Mouse (Mus musculus) hindbrain, embryonic 12.5 days (tissue): ENCODE data around the gene Rnasel. TPM values are rescaled to one million over a fixed set of nuclear protein-coding genes. Genes with fewer than 3 reads are reported as not detected.

Experiments used
- ATAC-seq: fragments of 200-750 bp; cut with Nextera tagmentation; 2 replicates; pipeline ENCODE4 v1.8.0; 2017; ENCODE audit warnings: moderate TSS enrichment; ENCODE audit not compliant: low FRiP score
- H3K27ac ChIP-seq: fragments of 300-500 bp; sonication (generic); 2 replicates; pipeline ENCODE4 v1.5.1; 2016; ENCODE audit warnings: mild to moderate bottlenecking
- H3K27me3 ChIP-seq: fragments of 300-500 bp; sonication (generic); 2 replicates; pipeline ENCODE4 v1.6.1; 2016; ENCODE audit warnings: mild to moderate bottlenecking
- H3K36me3 ChIP-seq: fragments of 300-500 bp; sonication (generic); 2 replicates; pipeline ENCODE4 v1.6.1; 2016; ENCODE audit warnings: mild to moderate bottlenecking
- H3K4me1 ChIP-seq: fragments of 300-500 bp; sonication (generic); 2 replicates; pipeline ENCODE4 v1.6.1; 2016
- H3K4me2 ChIP-seq: fragments of 300-500 bp; sonication (generic); replicated peaks from 2 replicates; pipeline ENCODE4 v1.6.1; 2016; ENCODE audit warnings: mild to moderate bottlenecking
- H3K4me3 ChIP-seq: fragments of 300-500 bp; sonication (generic); 2 replicates; pipeline ENCODE4 v1.5.1; 2016; ENCODE audit warnings: mild to moderate bottlenecking
- H3K9ac ChIP-seq: fragments of 300-500 bp; sonication (generic); 2 replicates; pipeline ENCODE4 v1.6.1; 2016; ENCODE audit warnings: mild to moderate bottlenecking, moderate library complexity
- H3K9me3 ChIP-seq: fragments of 300-500 bp; sonication (generic); replicated peaks from 2 replicates; pipeline ENCODE4 v1.6.1; 2016; ENCODE audit warnings: mild to moderate bottlenecking
- WGBS: fragments of 180-500 bp; shearing (Covaris S2); methylation state at CpG from one replicate; pipeline ENCODE4 v1.1.7; 2016; 5-methylcytosine and 5-hydroxymethylcytosine counted together
- polyA plus RNA-seq: library from polyadenylated mRNA; unstranded; fragments of >200 nt; fragmentation: Nextera tagmentation; extraction: Ambion mirVana; gene quantifications from 2 replicates; pipeline ENCODE4 v1.2.1, GENCODE M21; 2016

Gene Rnasel
- polyA plus RNA-seq, 1 experiment from 2014 or later: 40.0 TPM

- Histone ChIP-seq H3K27me3 (no peaks in the 10 kb centered on the region), H3K9ac (no peak overlapping the region), H3K4me1 (no peaks in the 10 kb centered on the region), H3K36me3 (no peaks in the 10 kb centered on the region), H3K4me2 (no peak overlapping the region), H3K27ac (no peak overlapping the region), H3K4me3 (no peak overlapping the region), H3K9me3 (no peaks in the 10 kb centered on the region)
- no peak for ATAC-seq
- 90% methylated on average over 10 of the region's 10 CpGs for WGBS
These were observed 29.0 kb downstream of the Rnasel start for GRCm38 (mm10) chr1:153778205-153778604.

- WGBS: 43% methylated on average over 1 of the region's 1 CpGs
- H3K27ac ChIP-seq: no peak overlapping the region
- H3K4me2 ChIP-seq: no peak overlapping the region
- no peaks in the 10 kb centered on the region for H3K36me3 ChIP-seq
- H3K4me1 ChIP-seq: no peaks in the 10 kb centered on the region
- no peak for ATAC-seq
- H3K9me3 ChIP-seq: no peaks in the 10 kb centered on the region; the same call in 1 of the 2 replicates
- no peak overlapping the region for H3K9ac ChIP-seq
- no peak overlapping the region for H3K4me3 ChIP-seq
- no peaks in the 10 kb centered on the region for H3K27me3 ChIP-seq
These were observed 34.1 kb downstream of the Rnasel start for GRCm38 (mm10) chr1:153783339-153783738.

DNA sequence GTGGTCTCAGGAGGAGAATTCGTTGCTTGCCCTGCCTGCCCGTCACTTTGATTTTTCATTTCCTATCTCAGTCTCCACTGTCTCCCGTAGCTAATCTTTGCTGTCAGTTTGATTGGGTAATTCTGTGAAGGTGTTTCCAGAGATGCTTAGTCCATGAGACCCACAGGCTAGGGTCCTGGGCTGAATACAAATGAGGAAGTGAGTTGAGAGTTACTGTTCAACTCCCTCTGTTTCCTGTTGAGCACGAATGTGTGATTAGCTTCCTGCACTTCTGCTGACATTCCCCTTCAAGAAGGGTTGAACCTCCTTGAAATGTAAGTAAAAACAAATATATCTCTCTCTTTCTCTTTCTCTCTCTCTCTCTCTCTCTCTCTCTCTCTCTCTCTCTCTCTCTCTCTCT, 36.4 kb downstream of the Rnasel start:
- no peaks in the 10 kb centered on the region for H3K4me1 ChIP-seq
- H3K4me3 ChIP-seq: no peak overlapping the region
- 73% methylated on average over 4 of the region's 4 CpGs for WGBS
- H3K27ac ChIP-seq: no peak overlapping the region
- no peaks in the 10 kb centered on the region for H3K27me3 ChIP-seq
- no peak for ATAC-seq
- H3K4me2 ChIP-seq: no peak overlapping the region
- no peaks in the 10 kb centered on the region; the same call in 1 of the 2 replicates for H3K9me3 ChIP-seq
- no peak overlapping the region for H3K9ac ChIP-seq
- no peaks in the 10 kb centered on the region for H3K36me3 ChIP-seq

- Histone ChIP-seq H3K4me2 (no peak overlapping the region), H3K27me3 (no peaks in the 10 kb centered on the region), H3K4me1 (no peaks in the 10 kb centered on the region), H3K36me3 (no peaks in the 10 kb centered on the region), H3K9me3 (no peaks in the 10 kb centered on the region), H3K4me3 (no peak overlapping the region), H3K9ac (no peak overlapping the region), H3K27ac (no peak overlapping the region)
- WGBS: 64% methylated on average over 2 of the region's 2 CpGs
- no peak for ATAC-seq
These were observed 41.5 kb downstream of the Rnasel start for GRCm38 (mm10) chr1:153790708-153791107.

DNA sequence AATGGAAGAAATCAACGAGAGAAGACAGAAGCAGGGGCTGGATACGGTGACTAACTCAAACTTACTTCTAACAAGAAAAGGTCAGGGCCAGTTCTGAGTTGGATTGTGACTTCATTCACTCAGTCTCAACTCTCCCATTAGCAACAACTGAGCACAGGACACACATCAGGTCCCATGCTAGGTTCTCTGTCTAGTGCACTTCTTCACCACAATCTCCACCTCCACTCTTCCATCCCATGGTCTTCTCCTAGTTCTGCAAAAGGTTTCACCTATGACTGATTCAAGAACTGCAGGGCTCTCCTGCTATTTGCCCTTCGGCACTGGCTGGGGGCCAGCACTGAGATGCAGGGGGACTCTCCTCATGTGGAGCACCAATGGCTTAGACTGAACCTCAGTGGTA, 45.0 kb downstream of the Rnasel start:
- H3K27ac ChIP-seq: no peak overlapping the region
- no peaks in the 10 kb centered on the region for H3K9me3 ChIP-seq
- no peak overlapping the region for H3K9ac ChIP-seq
- H3K4me3 ChIP-seq: no peak overlapping the region
- 88% methylated on average over 3 of the region's 3 CpGs for WGBS
- no peak overlapping the region for H3K4me2 ChIP-seq
- no peaks in the 10 kb centered on the region for H3K36me3 ChIP-seq
- no peaks in the 10 kb centered on the region for H3K4me1 ChIP-seq
- H3K27me3 ChIP-seq: no peaks in the 10 kb centered on the region
- ATAC-seq: no peak

DNA sequence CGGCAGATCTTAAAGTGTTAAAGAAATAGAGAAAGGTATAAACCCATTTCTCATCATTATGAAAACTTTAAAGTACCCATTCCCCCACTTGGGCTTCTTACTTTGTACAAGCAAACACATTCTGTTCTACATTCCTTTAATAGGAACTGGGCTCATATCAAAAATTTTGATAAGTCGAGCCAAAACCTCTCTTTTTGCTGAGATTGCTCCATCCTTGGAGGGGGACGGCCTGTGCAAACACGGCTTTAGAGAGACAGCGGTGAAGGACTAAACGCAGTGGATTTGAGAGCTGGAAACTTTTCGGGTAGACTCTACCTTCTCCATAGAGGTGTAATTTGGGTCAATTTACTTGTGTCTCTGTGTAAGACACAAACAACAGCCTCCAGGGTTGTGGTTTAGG, 53.5 kb downstream of the Rnasel start:
- ATAC-seq: no peak
- Histone ChIP-seq H3K9me3 (no peaks in the 10 kb centered on the region), H3K4me3 (no peak overlapping the region), H3K4me1 (no peaks in the 10 kb centered on the region), H3K4me2 (no peak overlapping the region), H3K27me3 (no peaks in the 10 kb centered on the region), H3K27ac (no peak overlapping the region), H3K36me3 (no peaks in the 10 kb centered on the region), H3K9ac (no peak overlapping the region)
- 93% methylated on average over 7 of the region's 7 CpGs for WGBS

DNA sequence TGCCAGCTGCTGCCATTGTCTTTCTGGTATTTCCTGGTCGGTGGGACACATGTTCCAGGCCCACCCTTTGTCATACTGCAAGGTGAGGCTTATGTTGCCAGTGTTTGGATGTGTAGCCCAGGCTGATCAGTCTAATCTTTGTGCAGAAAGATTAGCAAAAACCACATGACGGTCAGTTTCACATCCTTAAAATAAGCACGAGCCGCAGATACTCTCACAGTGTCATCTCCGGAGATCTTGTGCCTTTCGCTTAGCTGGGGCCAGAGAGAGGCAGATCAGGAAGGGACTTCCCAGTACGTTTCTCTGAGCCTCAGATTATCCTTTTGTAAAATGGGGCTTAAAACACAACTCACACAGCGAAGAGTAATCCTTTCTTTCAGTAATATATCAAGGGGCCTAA, 54.3 kb downstream of the Rnasel start:
- H3K4me3 ChIP-seq: no peak overlapping the region
- H3K4me2 ChIP-seq: no peak overlapping the region
- H3K9ac ChIP-seq: no peak overlapping the region
- no peaks in the 10 kb centered on the region for H3K4me1 ChIP-seq
- WGBS: 78% methylated on average over 8 of the region's 8 CpGs
- H3K27me3 ChIP-seq: no peaks in the 10 kb centered on the region
- H3K36me3 ChIP-seq: no peaks in the 10 kb centered on the region
- ATAC-seq: no peak
- no peak overlapping the region for H3K27ac ChIP-seq
- H3K9me3 ChIP-seq: no peaks in the 10 kb centered on the region

DNA sequence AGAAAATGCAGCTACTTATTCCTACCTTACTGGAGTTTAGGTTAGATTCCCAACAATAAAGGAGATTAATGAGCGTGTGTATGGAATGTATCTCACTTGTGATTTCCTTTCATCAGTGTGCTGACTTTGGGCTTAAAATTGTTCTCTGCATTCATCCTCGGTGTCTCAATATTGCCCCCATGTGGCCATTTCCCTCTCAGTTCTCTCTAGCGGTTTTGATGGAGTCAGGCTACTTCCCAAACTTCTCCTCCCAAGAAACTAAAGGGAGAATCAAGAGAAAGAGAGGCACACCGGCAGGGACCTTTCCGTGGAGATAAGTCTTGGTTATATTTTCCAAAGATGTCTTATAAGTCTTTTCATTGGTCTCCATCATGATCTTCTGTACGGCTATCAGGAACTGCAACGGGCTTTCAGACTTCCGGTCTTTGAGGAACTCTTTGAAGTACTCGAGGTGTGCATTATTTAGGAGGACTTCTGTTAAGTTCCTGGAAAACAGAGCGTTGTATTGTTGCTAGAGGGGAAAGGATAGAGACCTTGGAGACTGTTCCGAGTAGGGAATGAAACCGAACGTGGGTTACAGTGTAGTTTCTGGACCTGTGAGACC, 58.3 kb downstream of the Rnasel start:
- Histone ChIP-seq H3K4me2 (no peak overlapping the region), H3K36me3 (no peaks in the 10 kb centered on the region), H3K4me3 (no peak overlapping the region), H3K4me1 (no peaks in the 10 kb centered on the region), H3K9ac (no peak overlapping the region), H3K27ac (no peak overlapping the region), H3K27me3 (no peaks in the 10 kb centered on the region), H3K9me3 (no peaks in the 10 kb centered on the region)
- ATAC-seq: no peak
- WGBS: 59% methylated on average over 13 of the region's 13 CpGs

Other genes with a start within 250 kb of the Rnasel start
- gene Npl, start 199.4 kb upstream of the Rnasel start, polyA plus RNA-seq: 14.4 and 14.7 TPM in 2 replicates
- 18.3 and 18.6 TPM in 2 replicates for gene Rgs8, start 96.4 kb upstream of the Rnasel start, polyA plus RNA-seq
- 24.9 and 27.0 TPM in 2 replicates for gene Rgs16, start 9.1 kb upstream of the Rnasel start, polyA plus RNA-seq
- gene Rgsl1, start 94.7 kb downstream of the Rnasel start, polyA plus RNA-seq: 0.12 and 0.27 TPM in 2 replicates
- 0.42 and 0.46 TPM in 2 replicates for gene Teddm1b, start 124.9 kb downstream of the Rnasel start, polyA plus RNA-seq
- not detected in 2 replicates for gene Teddm1a, start 142.3 kb downstream of the Rnasel start, polyA plus RNA-seq
- gene Glul, start 150.5 kb downstream of the Rnasel start, polyA plus RNA-seq: 126 TPM in 2 replicates
- 0.66 and 0.77 TPM in 2 replicates for gene Teddm2, start 150.8 kb downstream of the Rnasel start, polyA plus RNA-seq